Mouse (Mus musculus) splenic B cell, adult 2 months (primary cell): ENCODE measurements around the gene Klrb1a.
"Not testable (repeated sequence)": the region's sequence is repeated elsewhere in the genome, so short reads cannot be mapped to it uniquely, and the experiment has no call there.

Experiments used
- DNase-seq: peaks from one replicate; pipeline ENCODE4 v3.0.0-alpha.2; 2011; ENCODE audit warnings: low read depth, low spot score
- H3K27me3 ChIP-seq: 2 replicates; pipeline ENCODE4 v1.6.1; 2012; ENCODE audit warnings: mild to moderate bottlenecking, low read length, moderate library complexity, mixed read lengths; ENCODE audit not compliant: control insufficient read depth, poor library complexity, insufficient read depth, severe bottlenecking
- H3K36me3 ChIP-seq: 2 replicates; pipeline ENCODE4 v1.6.1; 2012; ENCODE audit warnings: mild to moderate bottlenecking, low read length, moderate library complexity, mixed read lengths; ENCODE audit not compliant: control insufficient read depth, poor library complexity, insufficient read depth, severe bottlenecking

Gene Klrb1a

DNA sequence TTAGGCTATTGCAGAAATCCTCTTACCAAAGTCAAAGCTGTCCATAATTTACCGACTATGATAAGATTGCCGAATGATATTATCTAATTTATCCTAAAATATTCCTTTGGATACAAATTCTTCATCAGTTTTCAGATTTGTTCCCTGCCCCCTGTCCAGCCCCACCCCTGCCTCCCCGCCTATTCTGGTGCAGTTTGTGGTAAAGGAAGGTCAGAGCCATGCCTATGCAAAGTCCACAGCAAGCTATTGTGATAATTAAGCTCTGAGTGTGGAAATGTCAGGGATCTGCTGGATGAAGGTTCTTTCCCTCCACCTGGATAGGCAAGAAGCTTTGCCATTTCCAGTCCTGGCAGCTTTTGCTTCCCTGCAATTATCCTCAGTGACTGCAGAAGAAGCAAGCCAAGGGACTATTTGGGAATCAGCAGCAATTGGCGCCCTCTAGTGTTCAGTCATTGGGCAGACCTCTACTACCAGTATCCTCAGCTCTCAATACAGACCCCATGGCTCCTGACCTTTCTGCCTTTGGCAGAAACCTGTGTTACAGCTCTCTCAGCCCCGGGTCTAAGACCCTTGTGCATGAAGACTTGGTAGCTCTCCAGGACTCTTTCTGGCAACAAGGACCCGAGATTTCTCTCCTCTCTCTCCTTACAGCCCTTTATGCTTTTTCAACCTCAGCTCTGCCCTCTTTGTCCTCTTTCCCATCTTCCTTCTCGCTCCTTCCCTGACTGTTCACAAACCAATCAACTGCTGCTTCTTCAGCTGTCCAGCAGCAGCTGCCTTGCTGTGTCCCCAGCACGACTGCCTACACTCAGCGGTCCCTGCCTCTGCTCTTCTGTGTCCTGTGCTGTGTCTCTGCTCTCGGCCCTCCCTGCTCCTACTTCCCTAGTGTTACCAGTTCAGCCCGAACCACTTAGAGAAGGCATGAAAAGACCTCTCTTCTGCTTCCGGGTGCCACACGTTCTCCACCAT, 6.7 kb upstream of the Klrb1a start:
- peak; percentile 63 for DNase-seq
- not testable (repeated sequence) for H3K36me3 ChIP-seq, H3K27me3 ChIP-seq

DNA sequence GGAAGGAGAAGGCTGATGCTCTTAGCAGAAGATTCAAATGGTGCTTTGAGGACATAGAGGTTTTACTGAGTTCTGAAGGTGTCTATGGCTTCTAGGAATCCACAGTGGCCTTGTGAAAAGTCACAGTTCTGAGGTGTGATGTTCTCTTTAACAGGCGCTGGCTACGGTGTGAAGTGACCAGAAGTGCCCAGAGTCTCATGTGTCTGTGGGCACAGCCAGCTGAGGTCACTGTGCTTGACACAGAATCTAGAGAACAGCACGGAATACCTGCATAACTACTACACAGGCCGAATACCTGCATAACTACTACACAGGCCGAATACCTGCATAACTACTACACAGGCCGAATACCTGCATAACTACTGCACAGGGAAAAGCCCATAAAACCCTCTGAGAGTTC, 1.9 kb upstream of the Klrb1a start:
- DNase-seq, H3K36me3 ChIP-seq, H3K27me3 ChIP-seq: not testable (repeated sequence)

GRCm38 (mm10) chr6:128624425-128624824, 1.1 kb upstream of the Klrb1a start:
- H3K36me3 ChIP-seq, result no peaks in the 10 kb centered on the region
- no peaks in the 10 kb centered on the region for H3K27me3 ChIP-seq
- DNase-seq, result no peak

DNA sequence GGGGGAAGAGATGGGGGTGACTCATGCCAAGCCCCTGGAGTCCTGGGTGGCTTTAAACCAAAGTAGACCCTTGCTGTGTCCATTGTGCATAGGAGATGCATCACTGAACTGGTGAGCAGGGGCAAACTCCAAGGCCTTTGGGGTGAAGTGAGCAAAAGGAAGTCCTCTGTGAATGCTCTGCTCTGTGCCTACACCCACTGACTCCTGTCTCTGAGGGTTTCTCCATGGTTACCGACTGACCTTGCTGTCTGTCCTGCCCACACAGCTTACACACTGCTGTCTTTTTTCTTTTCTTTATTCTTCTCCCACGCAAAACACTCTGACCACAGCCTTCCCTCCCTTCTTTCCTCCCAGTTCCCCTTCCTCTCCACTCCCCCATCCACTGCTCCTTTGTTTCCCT, 600 bp downstream of the Klrb1a start:
- H3K27me3 ChIP-seq, result no peaks in the 10 kb centered on the region
- no peak for DNase-seq
- H3K36me3 ChIP-seq, result no peaks in the 10 kb centered on the region

GRCm38 (mm10) chr6:128606350-128606749, 17.0 kb downstream of the Klrb1a start:
- no peaks in the 10 kb centered on the region for H3K27me3 ChIP-seq
- H3K36me3 ChIP-seq, result no peaks in the 10 kb centered on the region
- DNase-seq, result no peak

DNA sequence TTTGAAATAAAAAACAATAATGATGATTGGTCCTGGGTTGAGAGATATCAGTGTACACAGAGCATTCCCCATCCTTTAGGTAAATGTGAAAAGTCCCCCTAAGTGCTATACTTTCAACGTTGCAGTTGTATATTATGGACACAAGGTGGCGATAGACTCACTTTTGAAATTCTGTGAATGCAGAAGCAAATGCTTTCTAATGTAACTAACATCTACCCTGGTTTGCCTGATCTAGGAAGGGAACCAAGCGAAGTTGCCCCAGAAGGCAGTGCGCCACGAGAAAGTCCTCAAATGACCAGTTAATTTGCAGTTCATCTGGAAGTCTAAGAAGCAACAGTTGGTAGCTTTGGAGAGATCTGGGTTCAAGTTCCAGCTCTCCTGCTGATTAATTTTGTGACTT, 18.8 kb downstream of the Klrb1a start:
- peak; percentile 73 for DNase-seq
- H3K27me3 ChIP-seq, result no peaks in the 10 kb centered on the region
- H3K36me3 ChIP-seq, result no peaks in the 10 kb centered on the region

GRCm38 (mm10) chr6:128602463-128603201, 20.7 kb downstream of the Klrb1a start:
- H3K27me3 ChIP-seq, result no peaks in the 10 kb centered on the region
- no peaks in the 10 kb centered on the region for H3K36me3 ChIP-seq
- no peak for DNase-seq

DNA sequence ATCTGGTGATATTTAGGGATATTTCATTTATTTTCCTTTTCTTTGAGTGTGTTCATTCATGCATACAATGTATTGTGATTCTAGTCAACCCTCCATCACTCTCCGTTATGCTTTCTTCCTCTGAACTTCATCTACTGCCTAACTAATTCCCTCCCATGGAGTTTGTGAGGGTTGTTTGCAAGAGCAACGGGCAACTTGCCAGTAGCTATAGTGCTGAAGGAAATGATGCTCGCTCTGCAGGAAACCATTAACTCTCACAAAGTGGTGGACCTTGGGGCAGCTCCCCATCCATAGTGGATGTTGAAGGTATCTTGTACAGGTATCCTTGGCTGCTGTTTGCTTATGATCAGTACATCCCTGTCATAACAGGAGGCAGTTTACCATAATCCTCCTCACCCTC, 21.3 kb downstream of the Klrb1a start:
- Histone ChIP-seq H3K27me3 (no peaks in the 10 kb centered on the region), H3K36me3 (no peaks in the 10 kb centered on the region)
- no peak for DNase-seq

GRCm38 (mm10) chr6:128599555-128599954, 23.8 kb downstream of the Klrb1a start:
- peak; percentile 50 for DNase-seq
- Histone ChIP-seq H3K27me3 (no peaks in the 10 kb centered on the region), H3K36me3 (no peaks in the 10 kb centered on the region)

GRCm38 (mm10) chr6:128598256-128599047, 24.9 kb downstream of the Klrb1a start:
- Histone ChIP-seq H3K36me3 (no peaks in the 10 kb centered on the region), H3K27me3 (no peaks in the 10 kb centered on the region)
- DNase-seq, result no peak

GRCm38 (mm10) chr6:128597121-128597522, 26.2 kb downstream of the Klrb1a start:
- H3K27me3 ChIP-seq, result no peaks in the 10 kb centered on the region
- DNase-seq, result no peak
- H3K36me3 ChIP-seq, result no peaks in the 10 kb centered on the region

DNA sequence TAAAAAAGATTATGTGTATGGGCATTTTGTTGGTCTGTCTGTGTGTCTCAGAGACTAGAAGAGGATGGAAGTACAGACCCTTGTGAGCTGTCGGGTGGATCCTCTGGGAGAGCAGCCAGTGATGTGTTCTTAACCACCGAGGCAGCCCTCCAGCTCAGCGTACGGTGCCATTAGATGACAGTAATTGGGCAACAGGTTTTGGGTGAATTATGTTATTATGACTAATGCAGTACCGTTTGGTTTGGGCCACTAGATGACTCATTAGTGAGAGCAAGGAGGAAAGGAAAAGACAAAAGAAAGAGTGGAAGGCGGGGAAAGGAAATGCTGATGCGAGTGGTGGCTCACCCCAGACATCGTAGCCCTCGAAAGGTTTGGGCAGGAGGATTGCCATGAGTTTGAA, 28.7 kb downstream of the Klrb1a start:
- Histone ChIP-seq H3K27me3 (no peaks in the 10 kb centered on the region), H3K36me3 (no peaks in the 10 kb centered on the region)
- DNase-seq, result no peak

DNA sequence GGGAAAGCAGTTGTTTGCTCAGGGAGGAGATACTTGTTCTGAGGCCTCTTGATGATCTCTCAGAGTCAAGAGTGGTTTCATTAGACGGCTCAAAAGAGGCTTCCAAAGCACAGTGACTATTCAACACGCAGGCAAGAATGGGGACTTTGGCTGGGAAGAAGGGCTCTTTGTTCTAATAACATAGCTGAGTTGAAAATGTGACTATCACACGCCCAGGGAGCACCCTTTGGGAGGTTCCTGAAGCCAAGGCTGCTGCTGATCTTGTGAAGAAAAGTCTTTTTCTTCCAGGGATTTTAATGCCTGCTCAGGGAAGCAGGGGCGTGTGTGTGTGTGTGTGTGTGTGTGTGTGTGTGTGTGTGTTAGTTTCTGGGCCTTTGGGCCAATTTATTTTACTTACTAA, 33.9 kb downstream of the Klrb1a start:
- no peaks in the 10 kb centered on the region for H3K36me3 ChIP-seq
- no peaks in the 10 kb centered on the region for H3K27me3 ChIP-seq
- DNase-seq, result no peak

GRCm38 (mm10) chr6:128587619-128588018, 35.7 kb downstream of the Klrb1a start:
- no peaks in the 10 kb centered on the region for H3K27me3 ChIP-seq
- DNase-seq, result no peak
- no peaks in the 10 kb centered on the region for H3K36me3 ChIP-seq
